Mouse (Mus musculus): Measurements from ENCODE around the gene Fkbpl. TPM values are rescaled to one million over a fixed set of nuclear protein-coding genes. Genes with fewer than 3 reads are reported as not detected.

Gene Fkbpl
- total and polyA plus RNA-seq, 2 experiments from 2014 or later: 6.1 to 10.4 TPM

DNA sequence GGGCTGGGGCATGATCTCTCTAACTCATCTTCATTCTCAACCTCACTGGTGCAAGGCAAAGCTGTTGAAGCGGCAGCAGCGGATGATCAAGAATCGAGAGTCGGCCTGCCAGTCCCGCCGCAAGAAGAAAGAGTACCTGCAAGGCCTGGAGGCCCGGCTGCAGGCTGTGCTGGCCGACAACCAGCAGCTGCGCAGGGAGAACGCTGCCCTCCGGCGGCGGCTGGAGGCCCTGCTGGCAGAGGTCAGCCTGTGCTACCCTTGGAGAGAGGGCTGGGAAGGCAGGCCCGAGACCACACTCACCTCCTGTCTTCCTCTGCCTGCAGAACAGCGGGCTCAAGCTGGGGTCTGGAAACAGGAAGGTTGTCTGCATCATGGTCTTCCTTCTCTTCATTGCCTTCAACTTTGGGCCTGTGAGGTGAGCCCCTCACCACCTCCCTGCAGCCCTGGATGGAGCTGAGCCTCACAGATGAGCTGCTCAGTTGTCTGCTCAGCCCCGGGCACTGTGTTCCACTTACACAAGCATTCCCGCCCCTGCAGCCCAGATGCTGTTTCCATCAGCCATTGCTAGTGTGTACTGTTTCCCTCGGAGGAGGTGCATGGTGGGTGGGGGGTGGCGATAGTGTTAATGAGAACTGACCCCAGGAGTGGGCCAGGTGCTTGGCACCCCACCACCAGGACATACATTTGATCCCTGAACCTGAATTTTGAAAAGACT is 7.1 kb downstream of the Fkbpl start:
- no peaks in the 10 kb centered on the region for H3K27me3 ChIP-seq (ENCODE audit: insufficient read depth, low read length)
- peaks cover 10% of the 10 kb centered on the region; the same call in 1 of the 2 replicates for H3K4me1 ChIP-seq (ENCODE audit: insufficient read depth, low read length)
- no peak overlapping the region for H3K4me3 ChIP-seq (ENCODE audit: low read length)
- peaks cover 42% of the 10 kb centered on the region for H3K36me3 ChIP-seq (ENCODE audit: insufficient read depth, low read length)
- DNase-seq (ENCODE audit: low spot score): peak; percentile 44
- H3K9ac ChIP-seq (replicated peaks; ENCODE audit: low read length): no peak overlapping the region
- no peaks in the 10 kb centered on the region for H3K9me3 ChIP-seq (ENCODE audit: low read length)
- H3K27ac ChIP-seq: no peak overlapping the region
- peak; percentile 66 for TF ChIP-seq CTCF (IDR thresholded peaks at IDR 0.05; ENCODE audit: low read depth)
- no peak for ATAC-seq
- 42% methylated on average over 19 of the region's 19 CpGs for WGBS
- H3K4me2 ChIP-seq (ENCODE audit: low read depth, low read length): no peak overlapping the region

DNA sequence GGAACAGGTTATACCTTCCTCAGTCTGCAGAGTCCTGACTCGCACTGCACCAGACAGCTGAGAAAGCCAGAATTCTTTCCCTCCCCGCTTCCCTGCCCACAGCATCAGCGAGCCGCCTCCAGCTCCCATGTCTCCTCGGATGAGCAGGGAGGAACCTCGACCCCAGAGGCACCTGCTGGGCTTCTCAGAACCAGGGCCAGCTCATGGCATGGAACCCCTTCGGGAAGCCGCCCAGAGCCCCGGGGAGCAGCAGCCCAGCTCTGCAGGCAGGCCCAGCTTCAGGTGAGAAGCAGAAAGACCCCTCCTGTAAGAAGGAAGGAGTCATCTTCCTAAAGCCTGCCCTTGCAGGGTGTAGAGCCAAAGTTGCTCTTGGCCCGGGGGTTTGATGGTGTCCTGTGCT is 8.0 kb downstream of the Fkbpl start:
- ATAC-seq (no peak), DNase-seq (ENCODE audit: low spot score) (no peak)
- Histone ChIP-seq H3K27me3 (ENCODE audit: insufficient read depth, low read length) (no peaks in the 10 kb centered on the region), H3K9ac (replicated peaks; ENCODE audit: low read length) (no peak overlapping the region), H3K36me3 (ENCODE audit: insufficient read depth, low read length) (peaks cover 42% of the 10 kb centered on the region), H3K4me2 (ENCODE audit: low read depth, low read length) (no peak overlapping the region), H3K4me3 (ENCODE audit: low read length) (no peak overlapping the region), H3K27ac (no peak overlapping the region), H3K9me3 (ENCODE audit: low read length) (no peaks in the 10 kb centered on the region), H3K4me1 (ENCODE audit: insufficient read depth, low read length) (peaks cover 10% of the 10 kb centered on the region; the same call in 1 of the 2 replicates)
- TF ChIP-seq CTCF (IDR thresholded peaks at IDR 0.05; ENCODE audit: low read depth): no peak
- 88% methylated on average over 10 of the region's 10 CpGs for WGBS

GRCm38 (mm10) chr17:34652985-34653384 is 8.4 kb downstream of the Fkbpl start:
- Histone ChIP-seq H3K9ac (replicated peaks; ENCODE audit: low read length) (no peak overlapping the region), H3K36me3 (ENCODE audit: insufficient read depth, low read length) (peaks cover 42% of the 10 kb centered on the region), H3K9me3 (ENCODE audit: low read length) (no peaks in the 10 kb centered on the region), H3K27ac (no peak overlapping the region), H3K4me1 (ENCODE audit: insufficient read depth, low read length) (peaks cover 10% of the 10 kb centered on the region; the same call in 1 of the 2 replicates), H3K27me3 (ENCODE audit: insufficient read depth, low read length) (no peaks in the 10 kb centered on the region), H3K4me2 (ENCODE audit: low read depth, low read length) (no peak overlapping the region), H3K4me3 (ENCODE audit: low read length) (no peak overlapping the region)
- no peak for TF ChIP-seq CTCF (IDR thresholded peaks at IDR 0.05; ENCODE audit: low read depth)
- 89% methylated on average over 8 of the region's 8 CpGs for WGBS
- ATAC-seq: no peak
- no peak for DNase-seq (ENCODE audit: low spot score)

GRCm38 (mm10) chr17:34653746-34654285 is 9.3 kb downstream of the Fkbpl start:
- Histone ChIP-seq H3K27ac (no peak overlapping the region), H3K9ac (replicated peaks; ENCODE audit: low read length) (no peak overlapping the region), H3K4me1 (ENCODE audit: insufficient read depth, low read length) (peaks cover 10% of the 10 kb centered on the region; the same call in 1 of the 2 replicates), H3K36me3 (ENCODE audit: insufficient read depth, low read length) (peaks cover 42% of the 10 kb centered on the region), H3K27me3 (ENCODE audit: insufficient read depth, low read length) (no peaks in the 10 kb centered on the region), H3K4me2 (ENCODE audit: low read depth, low read length) (no peak overlapping the region), H3K9me3 (ENCODE audit: low read length) (no peaks in the 10 kb centered on the region), H3K4me3 (ENCODE audit: low read length) (no peak overlapping the region)
- DNase-seq (ENCODE audit: low spot score) (peak; percentile 65), ATAC-seq (no peak)
- 64% methylated on average over 9 of the region's 9 CpGs for WGBS
- peak; percentile 81 for TF ChIP-seq CTCF (IDR thresholded peaks at IDR 0.05; ENCODE audit: low read depth)

- Histone ChIP-seq H3K27ac (no peak overlapping the region), H3K4me1 (ENCODE audit: insufficient read depth, low read length) (peaks cover 10% of the 10 kb centered on the region; the same call in 1 of the 2 replicates), H3K4me2 (ENCODE audit: low read depth, low read length) (no peak overlapping the region), H3K4me3 (ENCODE audit: low read length) (no peak overlapping the region), H3K36me3 (ENCODE audit: insufficient read depth, low read length) (peaks cover 37% of the 10 kb centered on the region), H3K9ac (replicated peaks; ENCODE audit: low read length) (no peak overlapping the region), H3K9me3 (ENCODE audit: low read length) (no peaks in the 10 kb centered on the region), H3K27me3 (ENCODE audit: insufficient read depth, low read length) (no peaks in the 10 kb centered on the region)
- no peak for TF ChIP-seq CTCF (IDR thresholded peaks at IDR 0.05; ENCODE audit: low read depth)
- no peak for DNase-seq (ENCODE audit: low spot score)
- 93% methylated on average over 13 of the region's 13 CpGs for WGBS
- no peak for ATAC-seq
Measured at GRCm38 (mm10) chr17:34654392-34654791, 9.8 kb downstream of the Fkbpl start.

- H3K4me2 ChIP-seq (ENCODE audit: low read depth, low read length): no peak overlapping the region
- H3K9me3 ChIP-seq (ENCODE audit: low read length): no peaks in the 10 kb centered on the region
- no peak overlapping the region for H3K4me3 ChIP-seq (ENCODE audit: low read length)
- peaks cover 10% of the 10 kb centered on the region; the same call in 1 of the 2 replicates for H3K4me1 ChIP-seq (ENCODE audit: insufficient read depth, low read length)
- 75% methylated on average over 7 of the region's 7 CpGs for WGBS
- ATAC-seq (0 out of 2 replicates have a peak, but pooled peaks have one; percentile 3), DNase-seq (ENCODE audit: low spot score) (no peak)
- no peak for TF ChIP-seq CTCF (IDR thresholded peaks at IDR 0.05; ENCODE audit: low read depth)
- peak overlapping the region; percentile 38; the same call in 1 of the 2 replicates for H3K27ac ChIP-seq
- peaks cover 34% of the 10 kb centered on the region for H3K36me3 ChIP-seq (ENCODE audit: insufficient read depth, low read length)
- no peak overlapping the region for H3K9ac ChIP-seq (replicated peaks; ENCODE audit: low read length)
- H3K27me3 ChIP-seq (ENCODE audit: insufficient read depth, low read length): no peaks in the 10 kb centered on the region; the same call in 1 of the 2 replicates
Measured at GRCm38 (mm10) chr17:34655160-34655559, 10.6 kb downstream of the Fkbpl start.

Measured in hindbrain, postnatal 0 days (tissue).